Mouse (Mus musculus): ENCODE measurements at regions not wholly inside any gene's neighbourhood (a gene's known extent, or its start where the extent isn't known, plus 50 kb on each side); places are given as distances from the start of the nearest gene placed in this dataset.

GRCm38 (mm10) chr10:21488374-21488930, 104.5 kb upstream of the 1700020N01Rik start:
- 59% methylated on average over 7 of the region's 7 CpGs for WGBS
- H3K36me3 ChIP-seq, result no peaks in the 10 kb centered on the region
- H3K9ac ChIP-seq, result no peak overlapping the region
- H3K27me3 ChIP-seq (replicated peaks), result no peaks in the 10 kb centered on the region
- H3K27ac ChIP-seq, result peak overlapping the region; percentile 44; the same call in 1 of the 2 replicates
- ATAC-seq (ENCODE audit: insufficient read depth, low FRiP score, low read depth), result peak; percentile 78
- H3K4me3 ChIP-seq (replicated peaks), result no peak overlapping the region
- no peak overlapping the region for H3K4me2 ChIP-seq
- 0 out of 2 replicates have a peak, but pooled peaks cover 11% of the 10 kb centered on the region for H3K4me1 ChIP-seq
- no peaks in the 10 kb centered on the region for H3K9me3 ChIP-seq

DNA sequence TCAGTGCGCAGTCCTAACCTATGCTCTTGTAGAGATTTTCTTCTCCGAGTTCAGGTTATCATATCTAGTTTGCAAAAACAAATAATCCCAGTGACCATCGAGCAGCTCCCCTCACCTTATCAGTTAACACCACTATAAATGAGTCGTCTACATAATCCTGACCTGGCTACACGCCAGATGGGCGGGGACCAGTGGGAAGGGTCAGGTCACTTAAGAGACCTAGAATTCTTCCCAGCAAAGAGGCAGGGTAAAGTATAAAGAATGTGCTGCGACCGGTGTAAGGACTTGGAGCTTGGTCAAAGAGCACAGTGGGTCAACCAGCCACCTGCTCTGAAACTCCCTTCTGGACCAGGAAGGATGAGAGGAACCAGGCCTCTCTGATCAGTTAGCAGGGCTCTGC, 102.0 kb upstream of the 1700020N01Rik start:
- Histone ChIP-seq H3K9ac (no peak overlapping the region), H3K4me3 (replicated peaks) (no peak overlapping the region), H3K27ac (no peak overlapping the region), H3K4me1 (0 out of 2 replicates have a peak, but pooled peaks cover 11% of the 10 kb centered on the region), H3K27me3 (replicated peaks) (no peaks in the 10 kb centered on the region), H3K36me3 (no peaks in the 10 kb centered on the region), H3K9me3 (no peaks in the 10 kb centered on the region), H3K4me2 (no peak overlapping the region)
- ATAC-seq (ENCODE audit: insufficient read depth, low FRiP score, low read depth), result peak; percentile 29
- 42% methylated on average over 8 of the region's 8 CpGs for WGBS

- Histone ChIP-seq H3K9ac (no peak overlapping the region), H3K9me3 (no peaks in the 10 kb centered on the region), H3K27me3 (replicated peaks) (no peaks in the 10 kb centered on the region), H3K4me1 (0 out of 2 replicates have a peak, but pooled peaks cover 11% of the 10 kb centered on the region), H3K4me2 (no peak overlapping the region), H3K36me3 (no peaks in the 10 kb centered on the region), H3K4me3 (replicated peaks) (no peak overlapping the region), H3K27ac (no peak overlapping the region)
- no peak for ATAC-seq (ENCODE audit: insufficient read depth, low FRiP score, low read depth)
- WGBS, result 71% methylated on average over 7 of the region's 7 CpGs
Observed at GRCm38 (mm10) chr10:21492254-21492894, 100.6 kb upstream of the 1700020N01Rik start.

GRCm38 (mm10) chr10:21494536-21494935, 98.4 kb upstream of the 1700020N01Rik start:
- no peak for ATAC-seq (ENCODE audit: insufficient read depth, low FRiP score, low read depth)
- Histone ChIP-seq H3K4me2 (no peak overlapping the region), H3K27ac (no peak overlapping the region), H3K9me3 (no peaks in the 10 kb centered on the region), H3K4me3 (replicated peaks) (no peak overlapping the region), H3K9ac (no peak overlapping the region), H3K27me3 (replicated peaks) (no peaks in the 10 kb centered on the region), H3K4me1 (0 out of 2 replicates have a peak, but pooled peaks cover 3% of the 10 kb centered on the region), H3K36me3 (no peaks in the 10 kb centered on the region)
- WGBS, result 24% methylated on average over 1 of the region's 1 CpGs

GRCm38 (mm10) chr10:21497110-21497509, 95.8 kb upstream of the 1700020N01Rik start:
- no peaks in the 10 kb centered on the region for H3K9me3 ChIP-seq
- H3K4me3 ChIP-seq (replicated peaks), result no peak overlapping the region
- no peak overlapping the region for H3K4me2 ChIP-seq
- 81% methylated on average over 3 of the region's 3 CpGs for WGBS
- no peak for ATAC-seq (ENCODE audit: insufficient read depth, low FRiP score, low read depth)
- H3K4me1 ChIP-seq, result no peaks in the 10 kb centered on the region
- H3K27ac ChIP-seq, result no peak overlapping the region
- H3K27me3 ChIP-seq (replicated peaks), result no peaks in the 10 kb centered on the region
- no peak overlapping the region for H3K9ac ChIP-seq
- H3K36me3 ChIP-seq, result no peaks in the 10 kb centered on the region

- no peak for ATAC-seq (ENCODE audit: insufficient read depth, low FRiP score, low read depth)
- H3K4me2 ChIP-seq, result no peak overlapping the region
- no peaks in the 10 kb centered on the region for H3K4me1 ChIP-seq
- H3K9me3 ChIP-seq, result no peaks in the 10 kb centered on the region
- WGBS, result 79% methylated on average over 4 of the region's 4 CpGs
- no peak overlapping the region for H3K4me3 ChIP-seq (replicated peaks)
- no peaks in the 10 kb centered on the region for H3K27me3 ChIP-seq (replicated peaks)
- no peak overlapping the region for H3K9ac ChIP-seq
- H3K27ac ChIP-seq, result no peak overlapping the region
- no peaks in the 10 kb centered on the region for H3K36me3 ChIP-seq
Observed at GRCm38 (mm10) chr10:21498143-21498542, 94.8 kb upstream of the 1700020N01Rik start.

DNA sequence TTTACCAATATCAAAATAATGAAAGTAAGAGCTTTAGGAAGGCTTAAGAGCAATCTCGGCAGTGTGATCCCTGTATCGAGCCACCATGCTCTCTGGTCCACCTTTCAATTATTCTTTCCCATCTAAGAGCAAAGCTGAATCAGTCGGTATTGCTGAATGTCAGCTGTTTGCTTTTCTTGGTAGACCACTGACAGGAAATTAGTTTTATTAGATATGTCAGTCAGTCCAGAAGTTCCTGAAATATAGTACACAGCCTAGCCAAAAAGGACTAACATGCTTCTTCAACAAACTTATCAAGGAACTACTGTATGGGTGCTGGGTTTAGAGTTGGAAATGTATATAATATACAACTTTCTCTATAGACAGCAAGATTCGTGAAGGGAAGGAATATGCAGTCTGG, 91.3 kb upstream of the 1700020N01Rik start:
- Histone ChIP-seq H3K4me3 (replicated peaks) (no peak overlapping the region), H3K4me1 (no peaks in the 10 kb centered on the region), H3K36me3 (no peaks in the 10 kb centered on the region), H3K9me3 (no peaks in the 10 kb centered on the region), H3K27me3 (replicated peaks) (no peaks in the 10 kb centered on the region), H3K4me2 (no peak overlapping the region), H3K27ac (no peak overlapping the region), H3K9ac (no peak overlapping the region)
- no peak for ATAC-seq (ENCODE audit: insufficient read depth, low FRiP score, low read depth)
- WGBS, result 79% methylated on average over 4 of the region's 4 CpGs

DNA sequence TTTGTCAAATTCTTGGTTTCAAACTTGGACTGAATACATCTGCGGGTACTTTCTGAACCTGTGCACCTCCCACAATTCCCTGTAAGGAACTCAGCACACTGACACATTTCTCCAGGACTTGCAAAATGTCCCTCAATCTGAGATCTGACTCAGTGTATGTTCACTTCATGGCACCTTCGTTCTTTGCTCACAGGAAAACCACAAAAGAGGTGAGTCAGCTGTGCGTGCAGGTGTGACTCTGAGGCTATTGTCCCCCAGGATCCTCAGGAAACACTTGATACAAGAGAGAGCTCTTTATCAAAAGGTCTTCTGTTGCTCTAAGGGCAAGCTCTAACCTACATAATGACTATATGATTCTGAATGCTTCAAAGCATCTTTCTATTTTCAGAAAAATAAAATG, 88.5 kb upstream of the 1700020N01Rik start:
- Histone ChIP-seq H3K4me3 (replicated peaks) (no peak overlapping the region), H3K27me3 (replicated peaks) (no peaks in the 10 kb centered on the region), H3K4me2 (no peak overlapping the region), H3K27ac (no peak overlapping the region), H3K9me3 (no peaks in the 10 kb centered on the region), H3K9ac (no peak overlapping the region), H3K4me1 (no peaks in the 10 kb centered on the region), H3K36me3 (no peaks in the 10 kb centered on the region)
- 78% methylated on average over 3 of the region's 3 CpGs for WGBS
- ATAC-seq (ENCODE audit: insufficient read depth, low FRiP score, low read depth), result no peak

GRCm38 (mm10) chr10:21511386-21511785, 81.6 kb upstream of the 1700020N01Rik start:
- H3K4me3 ChIP-seq (replicated peaks), result no peak overlapping the region
- H3K36me3 ChIP-seq, result no peaks in the 10 kb centered on the region
- 66% methylated on average over 5 of the region's 5 CpGs for WGBS
- H3K27me3 ChIP-seq (replicated peaks), result no peaks in the 10 kb centered on the region
- H3K4me2 ChIP-seq, result no peak overlapping the region
- H3K9me3 ChIP-seq, result no peaks in the 10 kb centered on the region
- H3K4me1 ChIP-seq, result no peaks in the 10 kb centered on the region
- no peak overlapping the region for H3K9ac ChIP-seq
- H3K27ac ChIP-seq, result no peak overlapping the region
- ATAC-seq (ENCODE audit: insufficient read depth, low FRiP score, low read depth), result no peak

DNA sequence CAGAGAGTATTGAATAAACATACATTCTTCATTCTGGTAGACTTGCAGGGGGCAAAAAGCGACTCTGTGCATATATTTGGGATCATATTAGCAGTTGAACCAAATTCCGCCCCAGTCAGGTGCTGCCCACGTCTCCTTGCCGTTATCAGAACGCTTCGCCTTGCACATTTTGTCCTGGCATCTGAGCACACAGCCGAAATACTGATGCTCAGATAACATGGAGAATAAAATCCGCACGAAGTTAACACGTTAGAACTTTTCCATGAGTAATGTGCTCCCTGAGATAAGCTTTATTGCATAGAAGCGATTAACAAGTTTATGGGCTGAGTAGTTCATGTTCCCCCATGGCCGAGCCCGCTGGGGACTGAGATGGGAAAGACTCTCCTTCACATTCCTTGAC, 80.5 kb upstream of the 1700020N01Rik start:
- Histone ChIP-seq H3K4me3 (replicated peaks) (no peak overlapping the region), H3K36me3 (no peaks in the 10 kb centered on the region), H3K27ac (no peak overlapping the region), H3K4me2 (no peak overlapping the region), H3K9me3 (no peaks in the 10 kb centered on the region), H3K9ac (no peak overlapping the region), H3K27me3 (replicated peaks) (no peaks in the 10 kb centered on the region), H3K4me1 (no peaks in the 10 kb centered on the region)
- WGBS, result 82% methylated on average over 13 of the region's 13 CpGs
- no peak for ATAC-seq (ENCODE audit: insufficient read depth, low FRiP score, low read depth)

DNA sequence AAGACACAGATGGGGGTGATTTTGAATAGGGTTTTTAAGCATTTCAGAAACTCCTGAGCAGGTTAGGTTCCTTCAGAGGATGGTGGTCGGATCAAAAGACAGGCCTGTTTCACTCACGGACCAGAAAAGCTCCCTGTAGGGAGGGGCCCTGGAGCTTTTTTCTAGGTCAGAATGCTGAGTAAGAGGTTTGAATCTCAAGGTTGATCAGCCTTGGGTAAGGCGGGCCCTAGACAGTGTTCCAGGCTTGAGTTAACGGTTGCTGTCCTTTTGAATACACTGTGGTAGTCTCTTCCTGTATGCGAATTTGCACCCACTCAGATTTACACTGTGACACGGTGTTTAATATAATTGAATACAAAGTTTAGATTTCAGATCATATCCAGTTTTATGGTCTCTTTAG, 75.2 kb upstream of the 1700020N01Rik start:
- H3K36me3 ChIP-seq, result no peaks in the 10 kb centered on the region
- H3K4me3 ChIP-seq (replicated peaks), result no peak overlapping the region
- H3K9me3 ChIP-seq, result no peaks in the 10 kb centered on the region
- H3K27me3 ChIP-seq (replicated peaks), result no peaks in the 10 kb centered on the region
- WGBS, result 83% methylated on average over 6 of the region's 6 CpGs
- H3K9ac ChIP-seq, result no peak overlapping the region
- ATAC-seq (ENCODE audit: insufficient read depth, low FRiP score, low read depth), result no peak
- no peak overlapping the region for H3K4me2 ChIP-seq
- no peak overlapping the region for H3K27ac ChIP-seq
- H3K4me1 ChIP-seq, result no peaks in the 10 kb centered on the region

DNA sequence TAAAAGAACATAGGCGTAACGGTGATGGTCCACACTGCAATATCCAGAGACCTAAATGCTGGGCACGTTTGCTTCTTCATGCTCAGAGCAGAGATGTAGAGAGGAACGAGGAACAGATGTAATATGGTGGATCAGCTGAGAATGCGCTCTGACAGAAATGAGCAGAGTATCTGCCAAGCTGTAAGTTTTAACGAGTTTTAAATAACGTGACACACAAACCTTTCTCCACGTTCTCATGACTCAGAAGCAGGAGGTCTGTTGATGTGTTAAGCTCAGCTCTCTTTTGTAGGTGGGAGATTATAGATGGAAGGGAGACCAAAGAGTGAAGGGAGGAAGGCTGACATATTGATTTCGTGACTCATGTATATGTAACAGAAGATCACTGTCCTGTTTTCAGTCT, 72.1 kb upstream of the 1700020N01Rik start:
- Histone ChIP-seq H3K36me3 (no peaks in the 10 kb centered on the region), H3K4me1 (no peaks in the 10 kb centered on the region), H3K4me3 (replicated peaks) (no peak overlapping the region), H3K27ac (no peak overlapping the region), H3K4me2 (no peak overlapping the region), H3K9ac (no peak overlapping the region), H3K9me3 (no peaks in the 10 kb centered on the region), H3K27me3 (replicated peaks) (no peaks in the 10 kb centered on the region)
- ATAC-seq (ENCODE audit: insufficient read depth, low FRiP score, low read depth), result no peak
- 80% methylated on average over 9 of the region's 9 CpGs for WGBS
